Mouse (Mus musculus) MEL (cell line): ENCODE data around the gene Tfpi. TPM values are rescaled to one million over a fixed set of nuclear protein-coding genes. Genes with fewer than 3 reads are reported as not detected.

Source experiments
- DNase-seq: peaks from one replicate; pipeline ENCODE4 v3.0.0; 2011; ENCODE audit warnings: low read depth, low spot score
- H3K27ac ChIP-seq: 2 replicates; pipeline ENCODE4 v1.5.1; 2012; ENCODE audit warnings: low read depth, mild to moderate bottlenecking, control low read depth, low read length, moderate library complexity; ENCODE audit not compliant: control insufficient read depth
- H3K27me3 ChIP-seq, 2 experiments: fragments of 150-350 bp in 1 of 2; sonication (generic) in 1 of 2; 2 replicates each; pipeline ENCODE4 v1.6.1; 2012; ENCODE audit warnings: low read length in 2 of 2, mild to moderate bottlenecking in 2 of 2, improper control_type of control experiment in 1 of 2, moderate library complexity in 1 of 2; ENCODE audit not compliant: insufficient read depth in 2 of 2, control insufficient read depth in 1 of 2
- H3K36me3 ChIP-seq, 2 experiments: 2 replicates each; pipeline ENCODE4 v1.6.1; 2012 to 2014; ENCODE audit warnings: low read length in 2 of 2, improper control_type of control experiment in 1 of 2, inconsistent platforms in 1 of 2, mild to moderate bottlenecking in 1 of 2; ENCODE audit not compliant: insufficient read depth in 2 of 2, control insufficient read depth in 1 of 2
- H3K4me1 ChIP-seq, 2 experiments: fragments of 150-350 bp in 1 of 2; sonication (generic) in 1 of 2; 2 replicates each; pipeline ENCODE4 v1.6.1; 2012; ENCODE audit warnings: low read length in 2 of 2, improper control_type of control experiment in 1 of 2, mild to moderate bottlenecking in 1 of 2; ENCODE audit not compliant: insufficient read depth in 2 of 2, control insufficient read depth in 1 of 2
- H3K4me3 ChIP-seq, 2 experiments: fragments of 150-350 bp in 1 of 2; sonication (generic) in 1 of 2; 2 replicates each; pipeline ENCODE4 v1.5.1; 2012; ENCODE audit warnings: low read depth in 2 of 2, low read length in 2 of 2, mild to moderate bottlenecking in 2 of 2, moderate library complexity in 2 of 2, control low read depth in 1 of 2, improper control_type of control experiment in 1 of 2; ENCODE audit not compliant: control insufficient read depth in 1 of 2, insufficient read depth in 1 of 2
- H3K79me2 ChIP-seq: 2 replicates; pipeline ENCODE4 v1.6.1; 2012; ENCODE audit warnings: mild to moderate bottlenecking, low read length, moderate library complexity; ENCODE audit not compliant: control insufficient read depth, poor library complexity, insufficient read depth
- H3K9ac ChIP-seq: 2 replicates; pipeline ENCODE4 v1.6.1; 2012; ENCODE audit warnings: low read depth, mild to moderate bottlenecking, control low read depth, low read length, moderate library complexity; ENCODE audit not compliant: control insufficient read depth, poor library complexity, severe bottlenecking
- H3K9me3 ChIP-seq: fragments of 150-350 bp; sonication (generic); replicated peaks from 2 replicates; pipeline ENCODE4 v1.6.1; 2012; ENCODE audit warnings: mild to moderate bottlenecking, low read length, improper control_type of control experiment, moderate library complexity; ENCODE audit not compliant: insufficient read depth
- BHLHE40 ChIP-seq: IDR thresholded peaks from 2 replicates; pipeline ENCODE4 v1.6.1; 2012; ENCODE audit warnings: low read depth, mild to moderate bottlenecking, inconsistent platforms, low read length, improper control_type of control experiment, borderline replicate concordance
- CHD1 ChIP-seq: IDR thresholded peaks from 2 replicates; pipeline ENCODE4 v1.6.1; 2012; ENCODE audit warnings: low read depth, mild to moderate bottlenecking, inconsistent platforms, low read length, improper control_type of control experiment
- CHD2 ChIP-seq: IDR thresholded peaks from 2 replicates; pipeline ENCODE4 v1.6.1; 2011; ENCODE audit warnings: low read length, improper control_type of control experiment
- E2F4 ChIP-seq: IDR thresholded peaks from 2 replicates; pipeline ENCODE4 v1.6.1; 2011; ENCODE audit warnings: low read depth, low read length, improper control_type of control experiment, borderline replicate concordance
- EP300 ChIP-seq, 2 experiments: IDR thresholded peaks; 2 replicates each; pipeline ENCODE4 v1.6.1; 2011; ENCODE audit warnings: improper control_type of control experiment in 2 of 2, low read length in 2 of 2, low read depth in 1 of 2, mild to moderate bottlenecking in 1 of 2
- HCFC1 ChIP-seq: IDR thresholded peaks from 2 replicates; pipeline ENCODE4 v1.6.1; 2012; ENCODE audit warnings: low read depth, mild to moderate bottlenecking, inconsistent platforms, low read length, improper control_type of control experiment, moderate library complexity
- KAT2A ChIP-seq: conservative IDR thresholded peaks from 2 replicates; pipeline ENCODE4 v1.6.1; 2012; ENCODE audit warnings: low read depth, low read length, improper control_type of control experiment, inconsistent platforms
- MAX ChIP-seq: IDR thresholded peaks from 2 replicates; pipeline ENCODE4 v1.6.1; 2011; ENCODE audit warnings: low read length, improper control_type of control experiment
- MAZ ChIP-seq: IDR thresholded peaks from 2 replicates; pipeline ENCODE4 v1.6.1; 2012; ENCODE audit warnings: low read depth, mild to moderate bottlenecking, inconsistent platforms, low read length, improper control_type of control experiment
- MXI1 ChIP-seq: IDR thresholded peaks from 2 replicates; pipeline ENCODE4 v1.6.1; 2011; ENCODE audit warnings: mild to moderate bottlenecking, low read depth, low read length, improper control_type of control experiment
- MYB ChIP-seq: IDR thresholded peaks from 2 replicates; pipeline ENCODE4 v1.6.1; 2011; ENCODE audit warnings: mild to moderate bottlenecking, low read depth, low read length, improper control_type of control experiment
- MYC ChIP-seq: IDR thresholded peaks from 2 replicates; pipeline ENCODE4 v1.6.1; 2011; ENCODE audit warnings: low read depth, mild to moderate bottlenecking, low read length, improper control_type of control experiment, moderate library complexity
- NELFE ChIP-seq: IDR thresholded peaks from 2 replicates; pipeline ENCODE4 v1.6.1; 2011; ENCODE audit warnings: low read depth, low read length, improper control_type of control experiment
- POLR2AphosphoS2 ChIP-seq: IDR thresholded peaks from 2 replicates; pipeline ENCODE4 v1.6.1; 2011; ENCODE audit warnings: low read length, improper control_type of control experiment
- RCOR1 ChIP-seq: IDR thresholded peaks from 2 replicates; pipeline ENCODE4 v1.6.1; 2012; ENCODE audit warnings: low read depth, mild to moderate bottlenecking, inconsistent platforms, low read length, improper control_type of control experiment
- SIN3A ChIP-seq: IDR thresholded peaks from 2 replicates; pipeline ENCODE4 v1.6.1; 2012; ENCODE audit warnings: low read length, improper control_type of control experiment, inconsistent platforms
- TAL1 ChIP-seq: IDR thresholded peaks from 2 replicates; pipeline ENCODE4 v1.6.1; 2012; ENCODE audit warnings: mild to moderate bottlenecking, inconsistent platforms, low read length, moderate library complexity, mixed read lengths
- TBP ChIP-seq: IDR thresholded peaks from 2 replicates; pipeline ENCODE4 v1.8.0; 2011; ENCODE audit warnings: low read depth, low read length, improper control_type of control experiment
- UBTF ChIP-seq: IDR thresholded peaks from 2 replicates; pipeline ENCODE4 v1.6.1; 2012; ENCODE audit warnings: low read depth, mild to moderate bottlenecking, inconsistent platforms, low read length, improper control_type of control experiment, moderate library complexity, borderline replicate concordance; ENCODE audit not compliant: insufficient read depth
- USF2 ChIP-seq, 2 experiments: IDR thresholded peaks; 2 replicates each; pipeline ENCODE4 v1.6.1; 2011 to 2012; ENCODE audit warnings: improper control_type of control experiment in 2 of 2, low read length in 2 of 2, borderline replicate concordance in 1 of 2, inconsistent platforms in 1 of 2, low read depth in 1 of 2, mild to moderate bottlenecking in 1 of 2; ENCODE audit not compliant: insufficient read depth in 1 of 2
- ZC3H11A ChIP-seq: IDR thresholded peaks from 2 replicates; pipeline ENCODE4 v1.6.1; 2012; ENCODE audit warnings: low read depth, mild to moderate bottlenecking, inconsistent platforms, low read length, improper control_type of control experiment
- ZKSCAN1 ChIP-seq: IDR thresholded peaks from 2 replicates; pipeline ENCODE4 v1.6.1; 2012; ENCODE audit warnings: low read depth, mild to moderate bottlenecking, inconsistent platforms, low read length, improper control_type of control experiment, moderate library complexity
- ZNF384 ChIP-seq: IDR thresholded peaks from 2 replicates; pipeline ENCODE4 v1.6.1; 2012; ENCODE audit warnings: low read depth, mild to moderate bottlenecking, inconsistent platforms, low read length, improper control_type of control experiment
- polyA plus RNA-seq, 2 experiments: library from polyadenylated mRNA; stranded (reverse) in 1 of 2; unstranded in 1 of 2; fragments of >175 nt in 1 of 2; fragments of >200 nt in 1 of 2; gene quantifications; 2 replicates each; pipeline versions ENCODE4 v1.2.1 to v1.2.4; 2012; ENCODE audit warnings: low replicate concordance in 2 of 2, low read depth in 1 of 2; ENCODE audit not compliant: insufficient read length in 2 of 2, insufficient read depth in 1 of 2, missing spikeins in 1 of 2
- total RNA-seq: library from RNA; depleted of rRNA; stranded (reverse); fragments of 300-350 nt; gene quantifications from 2 replicates; pipeline ENCODE4 v1.2.3, GENCODE M21; 2012

Gene Tfpi
- total and polyA plus RNA-seq, 3 experiments, result 1.1 to 2.5 TPM; not detected in 1

DNA sequence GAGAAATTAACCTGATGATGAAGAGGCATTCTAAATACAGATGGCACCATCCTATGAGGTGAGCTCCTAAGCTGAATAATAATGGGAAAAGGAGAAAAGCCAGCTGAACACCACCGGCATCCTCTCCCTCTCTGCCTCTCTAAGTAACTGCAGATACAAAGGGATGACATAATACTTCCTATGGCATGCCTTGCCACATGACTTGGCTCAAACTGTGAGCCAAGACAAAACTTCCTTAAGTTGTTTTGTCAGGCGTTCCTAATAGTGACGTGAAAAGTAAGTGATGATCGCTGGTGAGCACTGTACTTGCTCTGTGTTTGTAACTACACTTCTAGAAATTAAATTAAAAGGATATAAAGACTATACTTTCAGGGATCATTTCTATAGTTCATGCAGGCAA is 27.7 kb upstream of the Tfpi start:
- H3K9ac ChIP-seq, result no peak overlapping the region
- no peak overlapping the region for H3K27ac ChIP-seq
- TF ChIP-seq UBTF (no peak), BHLHE40 (no peak), TAL1 (no peak), USF2 (IDR thresholded peaks at IDR 0.05; ENCODE audit: borderline replicate concordance in 1 of 2, insufficient read depth in 1 of 2, low read depth in 1 of 2, low read length in 2 of 2) (no peak), TBP (no peak), MAX (no peak), KAT2A (no peak), MYB (no peak), ZC3H11A (no peak)
- H3K4me1 ChIP-seq, result no peaks in the 10 kb centered on the region
- no peaks in the 10 kb centered on the region for H3K79me2 ChIP-seq
- no peak for DNase-seq
- H3K4me3 ChIP-seq, result no peak overlapping the region
- peaks cover 6 to 9% of the 10 kb centered on the region in 2 experiments for H3K27me3 ChIP-seq
- H3K36me3 ChIP-seq, result no peaks in the 10 kb centered on the region
- no peaks in the 10 kb centered on the region for H3K9me3 ChIP-seq

DNA sequence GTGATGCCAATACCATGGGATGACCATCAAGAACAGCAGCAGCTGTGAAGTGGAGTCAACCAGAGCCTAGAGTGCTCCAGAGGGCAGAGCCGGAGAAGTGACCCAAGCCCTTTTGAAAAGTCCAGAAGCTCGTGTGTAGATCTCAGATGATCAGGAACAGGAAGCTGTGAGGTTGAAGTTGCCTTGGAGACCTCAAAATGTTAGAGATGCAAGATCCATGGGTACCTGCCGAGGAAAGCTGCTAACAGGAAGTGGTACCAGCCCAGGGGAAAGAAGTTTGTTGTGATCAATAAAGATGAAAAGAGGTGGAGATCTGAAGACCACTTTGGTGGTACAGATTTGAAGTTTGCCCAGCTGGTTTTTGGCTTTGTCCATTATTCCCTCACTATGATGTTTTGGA is 22.3 kb upstream of the Tfpi start:
- DNase-seq, result no peak
- Histone ChIP-seq H3K36me3 (no peaks in the 10 kb centered on the region), H3K27me3 (peaks cover 6 to 10% of the 10 kb centered on the region in 2 experiments), H3K4me3 (no peak overlapping the region), H3K27ac (no peak overlapping the region), H3K9me3 (no peaks in the 10 kb centered on the region), H3K9ac (no peak overlapping the region), H3K4me1 (no peaks in the 10 kb centered on the region), H3K79me2 (no peaks in the 10 kb centered on the region)
- TF ChIP-seq EP300 (IDR thresholded peaks at IDR 0.05; ENCODE audit: low read depth in 1 of 2, low read length in 2 of 2), result no peak
- no peak for TF ChIP-seq BHLHE40
- no peak for TF ChIP-seq MAZ
- TF ChIP-seq ZNF384, result no peak
- TF ChIP-seq POLR2AphosphoS2, result no peak
- TF ChIP-seq CHD1, result no peak

DNA sequence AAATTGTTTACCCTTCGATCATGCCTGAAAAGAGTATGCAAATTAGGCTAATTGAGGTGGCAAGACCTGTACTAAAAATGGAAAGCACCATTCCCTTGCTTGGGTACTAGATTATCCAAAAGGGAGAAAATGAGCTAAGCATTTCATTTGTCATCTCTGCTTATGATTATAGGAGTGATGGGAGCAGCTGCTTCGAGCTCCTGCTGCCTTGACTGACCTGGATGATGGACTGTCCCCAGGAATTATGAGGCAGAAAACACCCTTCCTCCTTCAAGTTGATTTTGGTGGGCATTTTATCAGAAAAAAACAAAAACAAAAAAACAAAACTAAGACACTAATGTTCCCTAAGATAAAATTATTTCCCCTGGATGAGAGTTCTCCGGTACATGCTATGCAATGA is 18.5 kb upstream of the Tfpi start:
- TF ChIP-seq MXI1, result no peak
- no peak for TF ChIP-seq MYC
- no peak for TF ChIP-seq CHD2
- no peak for TF ChIP-seq E2F4
- no peak for TF ChIP-seq NELFE
- TF ChIP-seq RCOR1, result no peak
- TF ChIP-seq ZKSCAN1, result no peak
- TF ChIP-seq MYB, result no peak
- no peak for TF ChIP-seq MAZ
- TF ChIP-seq SIN3A, result no peak
- TF ChIP-seq BHLHE40, result no peak
- TF ChIP-seq HCFC1, result no peak
- H3K4me1 ChIP-seq, result no peaks in the 10 kb centered on the region
- DNase-seq, result no peak

More for the DNA sequence above, 18.5 kb upstream of the Tfpi start:
- Histone ChIP-seq H3K4me3 (no peak overlapping the region), H3K27me3 (peaks cover 7 to 8% of the 10 kb centered on the region in 2 experiments), H3K9ac (no peak overlapping the region), H3K79me2 (no peaks in the 10 kb centered on the region), H3K36me3 (no peaks in the 10 kb centered on the region), H3K9me3 (no peaks in the 10 kb centered on the region), H3K27ac (no peak overlapping the region)
